Mouse (Mus musculus): Measurements from ENCODE around the gene Sesn2.
"Not testable (repeated sequence)": the region's sequence is repeated elsewhere in the genome, so short reads cannot be mapped to it uniquely, and the experiment has no call there.

The Sesn2 gene

DNA sequence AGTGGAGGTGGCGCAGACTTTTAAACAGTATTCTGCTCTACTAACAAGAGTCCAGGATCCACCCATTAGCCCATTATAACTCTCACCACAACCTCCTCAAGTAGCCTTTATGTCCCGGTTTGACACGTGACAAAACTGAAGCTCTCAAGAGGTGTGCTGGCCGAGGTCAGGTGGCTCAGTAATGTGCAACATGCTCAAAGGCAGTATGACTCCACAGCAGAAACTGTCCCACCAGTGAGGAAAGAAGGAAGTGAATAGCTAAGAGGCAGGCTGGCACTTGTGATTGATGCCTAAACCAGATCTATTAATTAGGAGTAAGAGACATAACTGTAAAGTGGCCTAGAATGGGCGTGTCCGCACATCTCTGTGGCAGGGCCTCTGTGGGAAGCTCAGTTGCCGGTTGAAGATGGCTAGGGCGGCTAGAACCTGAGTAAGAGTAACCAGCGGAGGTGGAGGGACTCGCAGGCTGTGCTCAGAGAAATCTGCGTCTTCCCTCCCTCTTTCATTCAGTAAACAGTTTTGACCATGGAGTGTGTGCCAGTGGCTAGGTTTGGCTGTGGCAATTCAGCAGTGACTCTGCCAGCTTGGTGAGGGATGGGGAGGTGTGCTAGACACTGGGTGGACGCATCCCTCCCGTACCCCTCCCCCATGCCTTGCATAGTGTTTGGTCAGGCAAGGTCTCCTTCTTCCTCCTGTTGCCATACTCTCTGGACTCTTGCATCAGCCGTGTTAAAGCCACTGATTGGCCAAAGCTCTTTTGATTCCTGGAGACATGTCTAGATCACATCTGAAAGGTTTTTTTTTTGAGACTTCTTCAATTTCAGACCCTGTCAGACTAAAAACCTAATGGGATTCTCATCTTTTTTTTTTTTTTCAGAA lies 3.3 kb upstream of the Sesn2 start:
- peak in 1 of 2 experiments; percentile 44 for DNase-seq

DNA sequence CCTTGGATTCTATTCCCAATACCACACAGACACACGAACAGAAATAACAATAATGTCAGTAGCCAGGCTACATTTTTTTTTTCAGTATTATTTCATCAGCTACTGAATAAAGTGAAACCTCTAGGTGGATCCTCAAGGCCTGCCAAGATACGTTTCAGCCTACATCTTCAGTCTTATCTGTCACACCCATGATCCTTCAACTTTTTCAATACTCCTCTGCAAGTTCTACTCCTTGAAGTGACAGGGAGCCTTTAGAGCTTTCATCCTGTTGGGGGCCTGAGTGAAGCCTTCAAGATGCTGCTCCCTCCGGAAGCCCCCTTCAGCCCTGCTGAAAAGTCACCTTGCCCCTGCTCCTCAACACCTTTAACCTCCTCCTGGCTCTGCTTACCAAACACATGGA lies 1.8 kb upstream of the Sesn2 start:
- DNase-seq = no peak

DNA sequence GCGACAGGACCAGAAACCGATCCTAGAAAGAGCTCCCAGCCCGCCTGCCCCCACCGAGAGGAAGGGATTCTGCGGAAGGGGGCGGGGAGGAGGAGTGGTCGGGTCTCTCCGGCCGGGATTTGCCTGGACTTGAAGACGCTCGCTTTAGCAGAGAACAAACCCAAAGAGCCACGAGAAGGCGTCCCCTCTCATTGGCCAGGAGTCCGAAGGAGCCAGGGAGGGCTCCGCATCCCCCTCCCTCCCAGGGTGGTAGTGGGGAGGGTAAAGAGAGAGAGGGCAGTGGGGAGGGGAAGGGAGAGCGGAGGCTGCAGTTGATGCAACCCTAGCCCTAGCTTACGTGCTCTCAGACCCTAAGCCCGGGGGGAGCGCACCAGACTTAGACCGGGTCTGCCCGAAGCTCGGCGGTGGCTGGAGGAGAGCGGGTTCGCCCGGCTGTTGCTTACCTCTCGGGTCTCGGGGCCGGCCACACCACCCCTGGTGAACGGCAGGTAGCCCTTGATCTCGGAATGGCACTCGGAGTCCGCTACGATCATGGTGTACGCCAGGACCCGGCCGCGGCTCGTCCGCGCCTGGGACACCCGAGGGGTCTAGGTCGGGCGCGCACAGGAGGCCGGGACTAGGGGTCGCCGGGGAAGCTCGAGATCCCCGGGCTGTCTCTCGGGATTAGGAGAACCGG lies 542 bp downstream of the Sesn2 start:
- DNase-seq = peak; percentile 87 to 92

DNA sequence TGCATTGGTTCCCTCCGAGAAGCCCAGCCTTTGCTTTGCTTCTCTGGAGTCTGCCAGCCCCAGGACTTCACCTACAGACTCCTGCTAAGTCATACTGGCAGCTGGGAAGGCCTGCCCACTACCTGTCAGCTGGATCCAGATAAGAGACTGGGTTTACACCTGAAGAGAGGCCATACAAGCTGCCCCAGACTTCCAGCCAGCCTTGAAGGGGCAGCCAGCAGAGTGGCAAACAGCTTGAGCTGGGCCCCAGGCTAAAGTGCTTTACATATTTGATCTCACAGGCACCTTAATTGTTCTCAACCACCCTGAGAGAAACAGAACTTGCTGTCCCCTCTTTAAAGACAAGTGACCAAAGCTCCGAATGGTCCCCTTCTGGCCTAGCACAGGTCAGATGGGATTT lies 3.1 kb downstream of the Sesn2 start:
- DNase-seq = peak in 1 of 2 experiments; percentile 75

DNA sequence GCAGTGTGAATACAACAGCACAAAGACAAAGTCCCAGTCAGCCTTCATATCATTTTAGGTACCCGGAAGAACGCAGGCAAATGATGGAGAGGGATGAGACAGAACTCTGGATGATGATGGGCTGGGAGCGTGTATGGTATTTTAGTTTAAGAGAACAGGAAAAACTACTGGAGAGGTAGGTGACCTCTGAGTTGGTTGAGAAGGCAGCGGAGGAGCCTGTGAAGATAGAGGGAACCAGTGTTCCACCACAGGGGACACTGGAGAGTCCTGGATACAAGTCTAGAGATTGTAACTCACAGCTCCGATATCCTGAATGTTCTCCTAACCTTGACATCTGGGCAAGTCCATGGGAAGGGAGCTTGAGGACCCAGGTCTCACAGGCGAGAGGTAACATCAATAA lies 4.1 kb downstream of the Sesn2 start:
- DNase-seq = no peak

DNA sequence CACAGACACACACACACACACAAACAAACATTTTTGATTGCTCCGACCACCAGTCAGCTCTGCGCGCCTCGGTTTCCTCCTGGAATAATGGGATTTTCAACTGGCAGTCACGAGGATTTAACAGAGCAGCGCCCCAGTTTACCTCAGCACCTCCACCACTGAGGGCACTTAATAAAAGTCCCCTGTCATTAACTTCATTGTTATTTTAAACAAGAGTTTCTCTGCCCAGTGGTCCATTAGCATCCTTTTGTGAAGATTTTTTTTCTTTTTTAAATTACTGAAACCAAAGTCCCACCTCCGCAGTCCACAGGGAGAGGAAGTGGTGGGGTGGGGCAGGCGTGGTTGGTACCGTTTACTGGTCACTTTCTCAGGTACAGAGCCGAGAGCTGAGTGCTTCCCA lies 4.5 kb downstream of the Sesn2 start:
- no peak for DNase-seq

DNA sequence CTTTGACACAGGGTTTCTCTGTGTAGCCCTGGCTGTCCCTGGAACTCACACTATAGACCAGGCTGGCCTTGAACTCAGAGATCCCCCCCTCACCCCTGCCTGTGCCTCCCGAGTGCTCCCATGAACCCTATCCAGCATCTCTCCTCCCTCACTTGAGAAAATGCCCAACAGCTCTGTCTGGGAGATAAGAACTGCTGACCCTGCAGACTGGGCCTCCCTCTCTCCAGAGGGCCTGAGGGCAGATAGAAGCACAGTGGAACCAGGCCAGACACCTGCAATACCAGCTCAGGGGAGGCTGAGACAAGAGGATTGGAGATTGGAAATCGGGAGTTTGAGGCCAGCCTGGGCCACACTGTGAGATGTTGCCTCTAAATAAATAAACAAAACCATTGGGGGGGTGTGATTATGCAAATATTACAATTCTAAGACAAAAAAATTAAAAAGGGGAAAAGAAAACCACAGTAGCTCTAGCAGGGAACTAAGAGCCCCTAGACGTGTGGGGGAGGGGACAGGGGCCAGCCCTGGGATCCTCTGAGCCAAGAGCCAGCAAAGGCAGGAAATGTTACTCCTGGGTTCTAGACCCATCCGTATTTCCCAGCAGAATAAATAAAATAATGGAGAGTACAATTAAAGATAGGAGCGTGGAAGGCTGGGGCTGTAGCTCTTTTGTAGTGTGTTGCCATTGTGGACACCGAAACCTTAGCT lies 5.1 kb downstream of the Sesn2 start:
- DNase-seq = no peak

DNA sequence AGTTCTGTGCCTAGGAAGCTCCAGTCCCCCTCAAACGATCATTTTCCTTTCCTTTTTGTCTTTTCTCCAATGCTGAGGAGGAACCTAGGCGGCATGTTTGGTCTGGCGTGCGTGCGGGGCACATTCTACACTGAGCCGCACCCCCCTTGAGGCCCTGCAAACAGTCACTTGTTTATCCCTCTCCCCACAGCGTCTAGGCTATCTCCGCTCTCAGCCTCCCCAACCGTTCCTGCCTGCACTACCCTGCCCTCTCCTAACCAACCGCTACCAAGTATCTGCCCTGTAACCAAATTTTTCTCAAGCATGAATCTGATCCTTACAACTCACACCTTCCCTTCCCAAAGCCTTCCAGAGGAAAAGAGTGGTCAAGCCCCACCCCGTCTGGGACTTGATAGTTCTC lies 7.0 kb downstream of the Sesn2 start:
- DNase-seq = no peak

DNA sequence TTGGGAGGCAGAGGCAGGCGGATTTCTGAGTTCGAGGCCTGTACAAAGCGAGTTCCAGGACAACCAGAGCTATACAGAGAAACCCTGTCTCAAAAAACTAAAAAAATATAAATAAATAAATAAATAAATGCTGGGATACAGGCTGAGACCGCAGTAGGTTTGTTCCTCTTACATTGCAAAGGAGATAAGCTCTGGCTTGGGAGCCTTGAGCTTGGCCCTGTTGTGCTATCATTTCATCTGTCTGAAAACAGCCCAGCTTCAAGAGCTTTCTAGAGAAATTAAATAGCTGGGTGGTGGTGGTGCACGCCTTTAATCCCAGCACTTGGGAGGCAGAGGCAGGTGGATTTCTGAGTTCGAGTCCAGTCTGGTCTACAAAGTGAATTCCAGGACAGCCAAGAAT lies 8.7 kb downstream of the Sesn2 start:
- DNase-seq = no peak

DNA sequence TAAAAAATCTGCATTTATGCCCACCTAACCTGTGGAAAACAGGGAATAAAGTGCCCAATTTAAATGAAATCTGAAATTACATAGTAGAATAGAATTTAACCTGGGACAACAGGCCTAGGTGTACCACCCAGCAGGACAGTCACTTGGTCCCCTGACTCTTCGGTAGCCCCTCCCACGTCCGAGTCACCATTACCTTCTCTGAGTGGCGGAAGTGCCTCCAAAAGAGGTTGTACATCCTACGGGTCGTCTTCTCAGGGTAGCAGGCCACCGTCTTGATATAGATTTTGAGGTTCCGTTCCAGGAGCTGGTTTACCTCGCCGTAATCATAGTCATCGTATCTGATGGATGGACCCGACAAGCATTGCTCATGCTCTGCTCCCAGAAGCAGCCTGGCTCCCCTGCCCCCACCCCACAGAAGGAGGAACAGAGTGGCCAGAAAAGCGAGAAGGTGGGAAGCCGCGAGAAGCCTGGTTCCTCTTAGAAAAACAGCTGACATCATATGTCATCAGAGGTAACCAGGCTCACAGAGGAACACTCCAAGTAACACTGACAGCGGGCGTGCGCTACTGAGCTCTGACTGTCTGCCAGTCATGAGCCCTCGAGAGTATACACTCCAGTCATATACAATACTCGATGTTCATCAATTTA lies 15.9 kb downstream of the Sesn2 start:
- DNase-seq = peak; percentile 56 to 61

DNA sequence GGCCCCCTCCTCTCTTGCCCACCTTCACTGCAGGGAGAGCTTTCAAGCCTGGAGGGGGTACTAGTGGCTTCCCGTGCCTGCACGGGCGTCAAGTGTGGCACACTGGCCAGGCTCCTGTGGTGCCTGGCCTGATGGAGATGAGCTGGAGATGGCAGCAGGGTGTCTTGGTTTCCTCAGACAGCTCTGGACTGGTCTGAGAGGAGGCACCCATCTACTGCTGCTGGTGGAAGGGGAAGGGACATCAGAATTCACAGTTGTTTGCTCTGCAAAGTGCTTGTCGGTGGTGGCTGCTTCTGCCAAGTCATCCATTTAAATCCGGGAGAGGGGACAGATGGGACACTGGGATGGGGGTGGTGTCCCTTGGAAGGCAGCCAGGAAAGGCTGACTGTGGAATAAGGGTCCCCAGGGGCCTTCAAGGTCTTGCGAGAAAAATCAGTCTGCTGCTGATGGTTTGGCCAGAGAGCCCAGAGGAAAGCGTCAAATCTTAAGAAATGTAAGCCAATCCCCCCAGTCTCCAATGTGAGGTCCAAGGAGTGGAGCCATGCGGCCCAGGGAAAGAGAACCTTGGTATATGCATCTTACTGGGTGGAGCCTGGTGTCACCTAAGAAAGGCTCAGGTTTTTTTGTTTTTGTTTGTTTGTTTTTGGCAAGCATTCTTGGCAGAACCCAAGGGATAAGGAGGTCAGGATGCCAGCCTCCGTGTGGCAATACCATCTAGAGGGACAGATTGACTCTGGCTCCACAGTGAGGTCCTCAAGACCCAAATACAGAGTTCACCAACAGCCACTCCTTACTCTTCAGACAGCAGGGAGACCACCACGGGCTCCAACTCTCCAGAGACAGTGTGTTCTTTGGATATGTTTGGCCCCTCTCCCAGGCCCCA lies 17.9 kb downstream of the Sesn2 start:
- DNase-seq = peak; percentile 23 to 71

DNA sequence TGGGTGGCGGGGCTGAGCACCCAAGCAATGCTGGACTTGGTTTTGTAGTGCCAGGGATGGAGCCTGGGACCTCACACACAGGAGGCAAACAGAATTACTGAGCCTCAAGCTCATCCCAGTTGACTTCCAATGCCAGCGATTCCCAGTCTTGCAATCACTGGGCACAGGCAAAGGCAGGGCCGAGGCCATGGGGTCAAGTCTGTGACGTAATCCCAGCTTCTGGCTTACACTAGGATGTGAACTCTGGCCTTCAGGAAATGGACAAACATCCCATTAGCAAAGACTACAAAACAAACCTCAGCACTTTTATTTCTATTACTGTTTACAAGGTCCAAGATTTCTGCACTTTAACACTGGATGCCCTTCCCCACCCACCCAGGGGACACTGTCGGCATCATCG lies 18.6 kb downstream of the Sesn2 start:
- peak; percentile 54 to 65 for DNase-seq

DNA sequence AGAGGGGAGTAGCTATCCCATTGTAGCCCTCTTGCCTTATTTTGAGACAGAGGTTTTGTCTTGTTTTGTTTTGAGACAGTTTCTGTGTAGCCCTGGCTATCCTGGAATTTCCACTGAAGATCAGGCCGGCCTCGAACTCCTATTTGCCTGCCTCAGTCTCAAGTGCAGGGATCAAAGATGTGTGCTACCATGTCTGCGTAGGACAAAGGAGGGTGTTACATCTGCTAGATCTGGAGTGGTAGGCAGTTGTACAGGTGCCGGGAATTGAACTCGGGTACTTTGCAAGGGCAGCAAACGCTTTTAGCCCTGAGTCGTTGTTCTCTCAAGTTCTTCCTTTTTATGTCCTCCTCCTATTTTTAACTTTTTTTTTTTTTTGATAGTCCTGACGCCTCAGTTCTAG lies 19.2 kb downstream of the Sesn2 start:
- no peak for DNase-seq

DNA sequence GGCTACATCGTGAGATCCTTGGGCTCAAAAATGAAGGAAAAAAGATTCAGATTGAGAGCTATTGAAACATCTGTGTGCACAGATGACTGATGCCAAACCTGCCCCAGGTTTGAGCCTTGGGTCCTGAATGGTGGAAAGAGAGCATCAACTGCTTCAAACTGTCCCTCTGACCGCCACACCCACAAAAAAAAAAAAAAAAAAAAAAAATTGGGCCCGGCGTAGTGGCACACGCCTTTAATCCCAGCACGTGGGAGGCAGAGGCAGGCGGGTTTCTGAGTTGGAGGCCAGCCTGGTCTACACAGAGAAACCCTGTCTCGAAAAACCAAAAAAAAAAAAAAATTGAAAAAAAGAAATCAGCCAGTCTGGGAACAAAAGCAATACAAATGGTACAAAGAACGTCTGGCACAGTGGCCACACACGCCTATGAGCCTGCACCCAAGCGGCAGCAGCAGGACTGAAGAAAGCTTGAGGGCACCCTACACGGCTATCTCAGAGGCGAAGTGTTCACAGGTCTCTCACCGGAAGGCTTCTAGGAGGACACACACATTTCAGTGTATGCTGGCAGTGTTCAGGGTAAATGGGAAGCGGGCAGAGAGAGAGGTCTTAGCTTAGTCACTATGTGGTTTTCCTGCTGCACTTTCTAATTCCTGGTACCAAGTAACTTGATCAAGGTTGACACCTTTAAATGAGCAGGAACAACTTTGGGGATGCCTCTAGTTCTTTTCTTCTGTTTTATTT lies 19.9 kb downstream of the Sesn2 start:
- DNase-seq = no peak

DNA sequence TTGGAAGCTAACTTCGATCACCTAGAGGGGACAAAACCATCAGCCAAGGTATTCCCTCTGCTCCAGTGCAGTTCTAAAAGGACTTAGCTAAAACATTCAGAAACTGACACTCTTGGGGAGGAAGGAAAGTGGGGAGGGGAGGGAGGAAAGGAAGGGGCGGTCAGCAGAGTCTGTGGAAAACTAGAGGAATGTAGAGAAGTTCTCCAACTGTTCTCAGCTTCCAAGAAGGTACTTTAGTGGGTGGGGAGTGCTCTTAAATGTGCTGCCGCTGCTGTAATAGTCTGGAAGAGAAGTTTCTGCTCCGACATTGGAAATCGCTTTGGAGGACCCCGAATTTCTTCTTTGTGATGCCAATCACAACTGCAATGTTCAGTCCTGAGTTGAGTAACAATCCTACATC lies 21.3 kb downstream of the Sesn2 start:
- no peak for DNase-seq

DNA sequence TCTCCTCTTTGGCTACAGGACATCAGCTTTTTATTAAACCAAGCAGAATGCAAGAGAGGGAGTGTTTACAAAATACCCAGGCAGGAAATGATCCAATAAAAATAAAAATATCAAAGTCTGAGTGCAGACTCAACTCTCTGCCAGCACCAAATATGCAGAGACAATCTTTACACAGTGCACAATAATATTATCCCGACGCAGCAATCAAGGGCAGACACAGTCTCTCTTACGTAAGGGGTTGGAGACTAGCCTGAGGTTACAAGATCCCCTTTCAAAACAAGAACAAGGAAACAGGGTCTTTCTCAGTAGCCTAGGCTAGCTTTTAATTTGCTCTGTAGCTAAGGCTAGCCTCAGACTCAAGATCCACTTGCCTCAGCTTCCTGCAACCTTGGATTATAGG lies 21.8 kb downstream of the Sesn2 start:
- no peak for DNase-seq

DNA sequence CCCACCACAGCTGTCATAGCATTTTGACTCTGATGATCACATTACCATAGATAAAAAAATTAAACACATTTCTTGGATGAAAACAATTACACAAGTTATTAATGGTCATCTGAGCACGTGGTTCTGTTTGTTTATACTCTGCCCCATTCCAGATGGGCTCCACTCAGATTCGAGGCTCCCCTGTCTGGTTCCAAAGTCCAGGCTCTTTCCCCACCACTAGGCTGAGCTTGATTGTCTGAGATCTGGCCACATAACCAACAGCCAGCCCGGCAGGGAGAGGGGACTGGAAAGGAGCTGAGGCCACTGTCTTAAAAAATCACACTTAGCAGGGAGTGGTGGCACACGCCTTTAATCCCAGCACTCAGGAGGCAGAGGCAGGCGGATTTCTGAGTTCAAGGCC lies 25.5 kb downstream of the Sesn2 start:
- no peak for DNase-seq

DNA sequence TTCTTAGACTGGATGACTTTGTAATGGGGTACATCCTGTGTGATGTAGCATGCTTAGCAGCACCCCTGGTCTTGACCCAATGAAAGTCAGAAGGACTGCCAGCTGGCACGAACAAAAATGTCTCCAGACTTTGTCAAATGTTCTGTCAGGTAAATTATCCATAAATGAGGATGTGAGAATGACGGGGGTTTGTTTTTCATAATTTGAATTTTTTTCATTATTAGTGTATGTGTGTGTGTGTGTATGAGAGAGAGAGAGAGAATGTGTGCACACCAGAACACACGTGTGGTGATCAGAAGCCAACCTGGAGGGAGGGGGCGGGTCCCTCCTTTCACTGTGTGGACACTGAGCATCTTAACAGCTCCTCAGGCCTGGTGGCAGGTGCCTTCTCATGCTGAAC lies 26.1 kb downstream of the Sesn2 start:
- no peak for DNase-seq

DNA sequence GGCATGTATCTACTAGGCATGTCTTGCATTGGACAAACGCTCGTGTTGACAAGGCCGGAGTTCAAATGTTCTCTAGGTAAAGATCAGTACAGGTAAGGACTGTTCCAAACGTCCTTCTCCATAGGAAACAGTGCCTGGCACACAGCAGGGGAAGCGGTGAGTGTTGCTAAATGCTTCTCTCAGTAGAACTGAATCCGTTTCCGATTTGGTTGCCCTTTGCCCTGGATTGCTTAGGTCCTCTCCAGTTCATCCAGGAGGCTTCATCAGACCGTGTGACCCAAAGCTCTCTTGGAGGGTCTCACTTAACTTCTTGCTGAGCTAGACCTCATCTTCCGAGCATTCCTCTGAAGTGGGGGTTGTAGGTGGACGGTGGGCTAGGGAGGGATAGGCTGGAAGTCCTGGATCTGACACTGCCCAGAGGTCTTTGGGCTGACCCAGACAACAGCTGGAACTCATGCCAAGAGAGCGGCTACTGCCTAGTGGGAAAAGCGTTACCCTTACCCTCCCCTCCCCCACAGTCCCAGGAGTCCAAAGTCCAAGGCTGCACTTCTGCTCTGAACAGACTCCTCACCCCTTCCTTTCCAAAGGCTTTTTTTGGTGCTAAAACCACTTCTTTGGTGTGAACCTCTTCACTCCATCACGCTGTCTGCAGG lies 27.2 kb downstream of the Sesn2 start:
- no peak for DNase-seq

DNA sequence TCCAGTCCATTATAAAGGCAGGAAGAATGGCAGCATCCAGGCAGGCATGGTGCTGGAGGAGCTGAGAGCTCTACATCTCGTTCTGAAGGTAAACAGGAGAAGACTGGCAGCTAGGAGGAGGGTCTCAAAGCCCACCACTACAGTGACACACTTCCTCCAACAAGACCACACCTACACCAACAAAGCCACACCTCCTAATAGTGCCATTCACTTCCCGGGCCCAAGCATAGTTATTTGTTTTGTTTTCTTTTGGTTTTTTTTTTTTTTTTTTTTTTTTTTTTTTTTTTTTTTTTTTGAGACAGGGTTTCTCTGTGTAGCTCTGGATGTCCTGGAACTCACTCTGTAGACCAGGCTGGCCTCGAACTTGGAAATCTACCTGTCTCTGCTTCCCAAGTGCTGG lies 28.2 kb downstream of the Sesn2 start:
- not testable (repeated sequence) for DNase-seq

DNA sequence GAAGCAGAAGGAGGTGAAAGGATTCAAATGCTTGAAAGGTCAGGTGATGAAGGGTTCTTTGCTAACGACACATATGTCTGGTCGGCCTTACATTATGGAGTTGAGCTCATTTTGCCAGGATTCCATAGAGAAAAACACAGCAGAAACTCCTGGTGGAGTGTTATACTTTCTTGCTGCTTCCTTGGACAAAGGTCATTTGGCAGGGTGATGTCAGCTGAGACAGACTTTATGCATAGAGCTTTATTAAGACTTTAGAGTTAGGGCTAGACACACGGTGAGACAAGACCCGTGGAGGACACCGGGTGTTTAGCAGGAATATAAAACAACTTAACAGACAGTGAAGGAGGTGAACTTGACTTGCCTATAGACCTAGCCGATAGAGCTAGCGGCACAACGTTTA lies 32.5 kb downstream of the Sesn2 start:
- no peak for DNase-seq
